Mouse (Mus musculus) layer of hippocampus, adult 2 months (tissue): ENCODE data around the gene D930048N14Rik. TPM values are rescaled to one million over a fixed set of nuclear protein-coding genes. Genes with fewer than 3 reads are reported as not detected.

ENCODE experiments used
- DNase-seq, 2 experiments: peaks; one replicate each; pipeline ENCODE4 v3.0.0; 2022; ENCODE audit warnings: low spot score in 2 of 2
- H3K27ac ChIP-seq: fragments of 200-600 bp; 2 replicates; pipeline ENCODE4 v1.8.1; 2022
- H3K4me3 ChIP-seq: fragments of 200-600 bp; 2 replicates; pipeline ENCODE4 v1.8.1; 2022; ENCODE audit warnings: mild to moderate bottlenecking
- CTCF ChIP-seq: fragments of 200-600 bp; conservative IDR thresholded peaks from 2 replicates; pipeline ENCODE4 v1.8.1; 2022; ENCODE audit warnings: antibody characterized with exemption, mild to moderate bottlenecking, moderate library complexity
- total RNA-seq, 2 experiments: library from RNA; stranded (reverse); gene quantifications; 2 replicates each; pipeline ENCODE4 v1.2.3; 2021

Gene D930048N14Rik
- total RNA-seq, 2 experiments from 2014 or later = 1.4 to 2.4 TPM

- DNase-seq = no peak
- Histone ChIP-seq H3K4me3 (no peak overlapping the region), H3K27ac (no peak overlapping the region)
- peak; percentile 61 for TF ChIP-seq CTCF
Observed at GRCm38 (mm10) chr11:51703379-51703998, 52.7 kb downstream of the D930048N14Rik start.

GRCm38 (mm10) chr11:51706451-51706850, 55.7 kb downstream of the D930048N14Rik start:
- H3K27ac ChIP-seq = no peak overlapping the region

DNA sequence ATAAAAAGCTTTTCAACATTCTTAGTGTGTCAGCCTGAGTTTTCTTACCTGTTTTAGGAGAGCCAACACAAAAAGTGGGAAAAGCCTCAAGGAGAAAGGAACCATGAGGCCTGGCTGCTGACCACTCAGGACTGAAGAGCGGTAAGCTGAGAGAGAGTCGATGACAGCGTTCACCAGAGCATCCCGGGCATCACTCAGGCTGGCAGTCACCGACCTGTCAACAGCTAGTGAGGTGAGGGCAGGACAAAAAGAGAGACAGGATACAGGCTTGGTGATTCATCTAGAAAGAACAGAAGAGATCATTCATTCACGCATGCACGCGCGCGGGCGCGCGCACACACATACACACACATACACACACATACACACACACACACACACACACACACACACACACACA, 56.3 kb downstream of the D930048N14Rik start:
- no peak for DNase-seq
- Histone ChIP-seq H3K4me3 (no peak overlapping the region), H3K27ac (no peak overlapping the region)
- no peak for TF ChIP-seq CTCF

More at GRCm38 (mm10) chr11:51706451-51706850, 55.7 kb downstream of the D930048N14Rik start:
- H3K4me3 ChIP-seq = no peak overlapping the region
- no peak for TF ChIP-seq CTCF
- DNase-seq = no peak

Other genes with a start within 250 kb of the D930048N14Rik start
- 1 to 10 TPM; 8.1 to 9.4 TPM for gene Phykpl, start 66.2 kb upstream of the D930048N14Rik start, total RNA-seq
- 100 to 1,000 TPM; 149 to 155 TPM for gene Hnrnpab, start 44.1 kb upstream of the D930048N14Rik start, total RNA-seq
- 10 to 100 TPM; 41.7 to 48.2 TPM for gene Nhp2, start 31.2 kb upstream of the D930048N14Rik start, total RNA-seq
- 10 to 100 TPM; 59.8 to 65.2 TPM for gene Rmnd5b, start 15.1 kb upstream of the D930048N14Rik start, total RNA-seq
- gene N4bp3, start 112 bp upstream of the D930048N14Rik start, total RNA-seq = 10 to 100 TPM; 11.3 to 16.4 TPM
- gene 0610009B22Rik, start 37.9 kb downstream of the D930048N14Rik start, total RNA-seq = 10 to 100 TPM; 33.7 to 37.3 TPM
- 10 to 100 TPM; 17.6 to 21.6 TPM for gene Sec24a, start 112.7 kb downstream of the D930048N14Rik start, total RNA-seq
- 10 to 100 TPM; 71.7 to 72.0 TPM for gene Sar1b, start 112.7 kb downstream of the D930048N14Rik start, total RNA-seq
- 10 to 100 TPM; 39.2 to 42.1 TPM for gene Jade2, start 206.7 kb downstream of the D930048N14Rik start, total RNA-seq